Mouse (Mus musculus) embryonic facial prominence, embryonic 11.5 days (tissue): ENCODE measurements around the gene Irs1. TPM values are rescaled to one million over a fixed set of nuclear protein-coding genes. Genes with fewer than 3 reads are reported as not detected.

Source experiments
- ATAC-seq: fragments of 200-750 bp; cut with Nextera tagmentation; replicated peaks from 2 replicates; pipeline ENCODE4 v1.8.0; 2017; ENCODE audit warnings: low read depth; ENCODE audit not compliant: insufficient number of reproducible peaks, low FRiP score, low TSS enrichment
- DNase-seq: peaks from one replicate; pipeline ENCODE4 v3.0.0-alpha.2; 2015; ENCODE audit warnings: low spot score
- H3K27ac ChIP-seq: fragments of 300-500 bp; sonication (generic); replicated peaks from 2 replicates; pipeline ENCODE4 v1.5.1; 2014; ENCODE audit warnings: mild to moderate bottlenecking, low read depth, low read length, control low read depth
- H3K27me3 ChIP-seq: fragments of 300-500 bp; sonication (generic); 2 replicates; pipeline ENCODE4 v1.6.1; 2014; ENCODE audit warnings: mild to moderate bottlenecking, low read length, moderate library complexity, mixed read lengths; ENCODE audit not compliant: control insufficient read depth, insufficient read depth
- H3K36me3 ChIP-seq: fragments of 300-500 bp; sonication (generic); replicated peaks from 2 replicates; pipeline ENCODE4 v1.6.1; 2014; ENCODE audit warnings: low read depth, mild to moderate bottlenecking, low read length, moderate library complexity, mixed read lengths; ENCODE audit not compliant: control insufficient read depth, insufficient read depth
- H3K4me1 ChIP-seq: fragments of 300-500 bp; sonication (generic); 2 replicates; pipeline ENCODE4 v1.6.1; 2014; ENCODE audit warnings: low read length, mixed read lengths; ENCODE audit not compliant: control insufficient read depth, insufficient read depth
- H3K4me2 ChIP-seq: fragments of 300-500 bp; sonication (generic); 2 replicates; pipeline ENCODE4 v1.6.1; 2014; ENCODE audit warnings: low read depth, mild to moderate bottlenecking, control low read depth, low read length, moderate library complexity
- H3K4me3 ChIP-seq: fragments of 300-500 bp; sonication (generic); 2 replicates; pipeline ENCODE4 v1.5.1; 2014; ENCODE audit warnings: low read depth, low read length, control low read depth
- H3K9ac ChIP-seq: fragments of 300-500 bp; sonication (generic); replicated peaks from 2 replicates; pipeline ENCODE4 v1.6.1; 2014; ENCODE audit warnings: mild to moderate bottlenecking, control low read depth, low read length
- H3K9me3 ChIP-seq: fragments of 300-500 bp; sonication (generic); replicated peaks from 2 replicates; pipeline ENCODE4 v1.6.1; 2016; ENCODE audit warnings: mild to moderate bottlenecking, low read length, inconsistent platforms, mixed read lengths; ENCODE audit not compliant: control insufficient read depth
- WGBS: fragments of 180-500 bp; shearing (Covaris S2); extraction: QIAGEN DNeasy Blood & Tissue Kit; methylation state at CpG from one replicate; pipeline ENCODE4 v1.1.7; 2014; 5-methylcytosine and 5-hydroxymethylcytosine counted together
- polyA plus RNA-seq: library from polyadenylated mRNA; unstranded; fragments of >200 nt; fragmentation: Nextera tagmentation; extraction: Ambion mirVana; gene quantifications from 2 replicates; pipeline ENCODE4 v1.2.1, GENCODE M21; 2014

Gene Irs1
- polyA plus RNA-seq, 1 experiment from 2014 or later, result 8.3 TPM

DNA sequence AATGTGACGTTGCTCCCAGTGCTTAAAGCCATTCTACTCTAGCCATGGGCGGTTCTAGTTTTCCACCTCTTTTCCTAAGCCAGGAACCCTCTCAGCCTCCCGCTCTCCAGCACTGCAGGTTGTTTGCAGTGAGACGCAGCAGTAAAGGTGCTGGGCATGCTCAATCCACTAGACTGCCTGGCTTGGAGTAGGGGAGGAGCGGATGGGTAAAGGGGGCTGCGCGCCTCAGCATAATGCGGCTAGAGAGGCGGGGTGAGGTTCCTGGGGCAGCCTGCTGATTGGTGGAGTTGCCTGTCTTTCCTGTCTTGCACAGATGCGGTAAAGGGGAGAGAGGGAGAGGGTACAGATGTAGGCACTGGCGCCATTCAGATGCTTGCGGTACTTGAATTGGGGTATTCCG, 1.6 kb upstream of the Irs1 start:
- Histone ChIP-seq H3K36me3 (peaks cover 4% of the 10 kb centered on the region), H3K27ac (no peak overlapping the region), H3K9ac (no peak overlapping the region; the same call in 1 of the 2 replicates), H3K4me1 (no peaks in the 10 kb centered on the region), H3K9me3 (no peaks in the 10 kb centered on the region), H3K27me3 (no peaks in the 10 kb centered on the region), H3K4me3 (peak overlapping the region; percentile 73), H3K4me2 (peak overlapping the region; percentile 92)
- under 1% methylated on average over 13 of the region's 13 CpGs for WGBS
- DNase-seq (peak; percentile 88), ATAC-seq (peak; percentile 72)

DNA sequence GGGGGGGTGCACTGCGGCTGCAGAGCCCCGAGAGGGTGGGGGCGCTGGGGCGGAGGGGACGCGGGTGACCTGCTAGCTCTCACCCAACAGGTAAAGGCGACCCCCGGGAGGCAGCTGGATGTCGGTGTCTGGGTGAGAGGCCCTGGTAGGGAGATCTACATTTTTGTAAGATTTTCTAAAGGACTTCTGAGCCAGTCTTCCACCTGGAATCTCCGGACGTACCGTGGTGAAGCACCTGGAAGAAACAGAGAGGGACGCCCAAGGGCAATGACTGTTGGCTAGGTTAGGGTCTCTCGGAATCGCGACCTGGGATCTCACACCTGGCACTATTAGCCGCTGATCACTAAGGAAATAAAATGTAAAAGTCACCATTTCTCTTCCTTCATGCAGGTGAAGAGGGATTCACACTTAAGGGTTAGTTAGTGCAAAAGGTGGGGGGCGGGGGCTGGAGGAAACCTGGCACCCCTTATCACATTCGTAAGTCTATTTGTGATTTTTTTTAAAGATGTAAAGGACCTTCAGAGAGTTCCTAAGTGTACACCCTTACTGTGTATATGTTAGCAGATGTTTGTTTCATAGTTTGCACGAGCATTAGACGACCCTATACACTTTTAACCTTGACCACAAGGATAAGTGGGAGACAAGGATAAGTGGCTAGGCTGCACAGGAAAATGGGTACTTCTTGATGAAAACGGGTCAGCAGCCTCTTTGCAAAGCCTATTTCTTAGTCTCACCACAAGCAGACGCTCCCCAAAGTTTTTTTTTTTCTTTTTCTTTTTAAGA, 905 bp upstream of the Irs1 start:
- no peak for DNase-seq
- Histone ChIP-seq H3K4me2 (peak overlapping the region; percentile 92), H3K27me3 (no peaks in the 10 kb centered on the region), H3K9me3 (no peaks in the 10 kb centered on the region), H3K36me3 (peaks cover 4% of the 10 kb centered on the region), H3K27ac (peak overlapping the region; percentile 94), H3K4me1 (no peaks in the 10 kb centered on the region), H3K9ac (peak overlapping the region; percentile 87), H3K4me3 (peak overlapping the region; percentile 73)
- 1% methylated on average over 23 of the region's 23 CpGs for WGBS
- no peak for ATAC-seq

- Histone ChIP-seq H3K4me3 (peak overlapping the region; percentile 73), H3K9ac (peak overlapping the region; percentile 87), H3K36me3 (peaks cover 4% of the 10 kb centered on the region), H3K4me1 (no peaks in the 10 kb centered on the region), H3K9me3 (no peaks in the 10 kb centered on the region), H3K4me2 (peak overlapping the region; percentile 92), H3K27ac (peak overlapping the region; percentile 94), H3K27me3 (no peaks in the 10 kb centered on the region)
- DNase-seq (peak; percentile 77), ATAC-seq (peak; percentile 50)
- WGBS, result under 1% methylated on average over 31 of the region's 31 CpGs
Measured at GRCm38 (mm10) chr1:82290723-82291150, 479 bp downstream of the Irs1 start.

DNA sequence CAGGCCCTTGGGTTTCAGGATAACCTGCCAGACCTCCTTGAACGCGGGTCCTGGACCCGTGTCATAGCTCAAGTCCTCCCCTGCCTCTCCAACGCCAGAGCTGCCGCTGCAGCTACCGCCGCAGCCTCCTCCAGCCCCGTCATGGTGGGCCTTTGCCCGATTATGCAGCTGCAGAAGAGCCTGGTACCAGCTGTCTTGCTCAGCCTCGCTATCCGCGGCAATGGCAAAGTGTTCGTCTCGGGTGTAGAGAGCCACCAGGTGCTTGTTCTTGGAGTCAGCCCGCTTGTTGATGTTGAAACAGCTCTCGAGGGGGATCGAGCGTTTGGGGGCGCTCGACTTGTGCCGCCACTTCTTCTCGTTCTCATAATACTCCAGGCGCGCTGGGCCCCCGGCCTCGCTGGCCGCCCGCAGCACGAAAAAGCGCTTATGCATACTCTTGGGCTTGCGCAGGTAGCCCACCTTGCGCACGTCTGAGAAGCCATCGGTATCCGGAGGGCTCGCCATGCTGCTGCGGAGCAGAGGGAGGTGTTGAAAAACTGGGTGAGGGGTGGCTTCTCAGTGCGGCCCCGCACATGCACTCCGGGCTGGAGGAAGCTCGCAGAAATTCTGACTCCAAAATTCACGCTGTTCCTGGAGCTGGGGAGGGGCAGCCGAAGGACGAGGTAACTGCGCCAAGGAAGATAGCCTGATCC, 1.1 kb downstream of the Irs1 start:
- peak overlapping the region; percentile 87 for H3K9ac ChIP-seq
- peak overlapping the region; percentile 94 for H3K27ac ChIP-seq
- no peaks in the 10 kb centered on the region for H3K27me3 ChIP-seq
- DNase-seq (peak; percentile 68), ATAC-seq (peak; percentile 0; the same call in 1 of the 2 replicates)
- no peaks in the 10 kb centered on the region for H3K4me1 ChIP-seq
- peak overlapping the region; percentile 73 for H3K4me3 ChIP-seq
- peak overlapping the region; percentile 92 for H3K4me2 ChIP-seq
- peaks cover 4% of the 10 kb centered on the region for H3K36me3 ChIP-seq
- whole genome bisulfite sequencing, result under 1% methylated on average over 45 of the region's 45 CpGs
- no peaks in the 10 kb centered on the region for H3K9me3 ChIP-seq

GRCm38 (mm10) chr1:82289116-82289989, 1.9 kb downstream of the Irs1 start:
- WGBS, result 68% methylated on average over 35 of the region's 35 CpGs
- Histone ChIP-seq H3K9me3 (no peaks in the 10 kb centered on the region), H3K4me2 (peak overlapping the region; percentile 92), H3K27ac (peak overlapping the region; percentile 94; the same call in 1 of the 2 replicates), H3K9ac (peak overlapping the region; percentile 87), H3K36me3 (peaks cover 4% of the 10 kb centered on the region), H3K4me1 (no peaks in the 10 kb centered on the region), H3K27me3 (no peaks in the 10 kb centered on the region), H3K4me3 (peak overlapping the region; percentile 73)
- ATAC-seq, result no peak
- peak; percentile 36 for DNase-seq

DNA sequence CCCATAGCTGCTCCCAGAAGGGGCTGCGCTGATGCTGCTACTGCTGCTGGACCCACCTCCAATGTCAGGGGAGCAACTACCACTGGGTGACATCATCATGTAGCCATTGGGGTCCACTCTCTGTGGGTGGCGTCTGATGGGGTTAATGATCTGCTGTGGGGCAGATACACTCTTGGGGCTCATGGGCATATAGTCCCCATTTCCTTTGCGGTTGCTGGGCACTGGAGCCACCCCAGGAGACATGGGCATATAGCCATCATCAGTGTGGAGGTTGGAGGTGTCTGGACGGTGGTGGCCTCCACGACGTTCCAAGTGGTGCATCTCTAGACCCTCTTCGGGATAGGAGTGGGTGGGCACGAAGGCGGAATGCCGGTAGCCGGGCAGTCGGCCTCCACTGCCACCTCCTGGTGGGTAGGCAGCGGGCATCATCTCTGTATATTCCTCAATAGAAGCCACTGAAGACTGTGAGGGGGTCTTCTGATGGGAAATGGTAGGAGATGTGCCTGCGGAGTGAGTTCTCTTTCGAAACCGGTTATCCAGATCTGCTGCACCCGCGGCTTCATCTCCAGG, 2.7 kb downstream of the Irs1 start:
- ATAC-seq (no peak), DNase-seq (no peak)
- H3K4me3 ChIP-seq, result peak overlapping the region; percentile 73
- H3K9ac ChIP-seq, result no peak overlapping the region
- H3K27me3 ChIP-seq, result no peaks in the 10 kb centered on the region
- no peaks in the 10 kb centered on the region for H3K9me3 ChIP-seq
- peaks cover 4% of the 10 kb centered on the region for H3K36me3 ChIP-seq
- H3K4me1 ChIP-seq, result no peaks in the 10 kb centered on the region; the same call in 1 of the 2 replicates
- peak overlapping the region; percentile 92 for H3K4me2 ChIP-seq
- no peak overlapping the region for H3K27ac ChIP-seq
- WGBS, result 88% methylated on average over 17 of the region's 18 CpGs

DNA sequence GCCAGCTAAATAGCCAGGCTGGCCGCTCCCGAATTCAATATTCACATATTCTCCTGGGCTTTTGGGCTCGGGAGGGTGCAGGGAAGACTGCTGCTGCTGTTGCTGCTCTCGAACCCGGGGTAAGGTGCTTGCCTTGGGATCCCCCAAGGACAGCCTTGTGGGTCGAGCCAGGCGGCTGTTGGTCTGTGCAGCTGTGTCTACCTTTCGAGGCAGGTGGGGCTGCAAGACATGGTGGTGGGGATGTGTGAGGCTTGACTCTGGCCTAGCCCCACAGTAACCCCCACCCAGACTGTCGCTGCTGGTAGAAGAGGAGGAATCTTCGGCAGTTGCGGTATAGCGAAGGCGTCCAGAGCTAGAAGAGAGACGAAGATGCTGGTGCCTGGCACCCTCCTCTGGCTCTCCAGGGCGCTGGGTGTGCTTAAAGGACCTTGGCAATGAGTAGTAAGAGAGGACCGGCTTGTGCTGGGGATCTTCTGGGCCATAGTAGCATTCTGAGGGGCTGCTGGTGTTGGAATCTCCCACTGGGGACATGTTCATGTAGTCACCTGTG, 3.4 kb downstream of the Irs1 start:
- H3K36me3 ChIP-seq, result peaks cover 4% of the 10 kb centered on the region
- peak overlapping the region; percentile 65 for H3K4me2 ChIP-seq
- H3K27me3 ChIP-seq, result no peaks in the 10 kb centered on the region
- no peaks in the 10 kb centered on the region for H3K9me3 ChIP-seq
- H3K4me1 ChIP-seq, result no peaks in the 10 kb centered on the region; the same call in 1 of the 2 replicates
- no peak for DNase-seq
- H3K9ac ChIP-seq, result no peak overlapping the region
- H3K27ac ChIP-seq, result no peak overlapping the region
- WGBS, result 94% methylated on average over 16 of the region's 16 CpGs
- no peak for ATAC-seq
- peak overlapping the region; percentile 37 for H3K4me3 ChIP-seq
